Mouse (Mus musculus): ENCODE results near the gene Fgfr2. TPM values are rescaled to one million over a fixed set of nuclear protein-coding genes. Genes with fewer than 3 reads are reported as not detected.
A peak's percentile ranks its signal among the peaks of the same experiment; 100 is the strongest.
"Not testable (repeated sequence)": the region's sequence is repeated elsewhere in the genome, so short reads cannot be mapped to it uniquely, and the experiment has no call there.

Fgfr2 gene
- polyA plus RNA-seq, 1 experiment = 14.8 TPM

GRCm38 (mm10) chr7:131409988-131410385 lies 1713.2 kb downstream of the Fgfr2 start:
- Histone ChIP-seq H3K27ac (ENCODE audit: insufficient read depth, low read depth, low read length) (peak overlapping the region; percentile 57), H3K4me3 (ENCODE audit: insufficient read depth, low read depth, low read length) (peak overlapping the region; percentile 80), H3K36me3 (ENCODE audit: control insufficient read depth, insufficient read depth, low read length) (no peaks in the 10 kb centered on the region), H3K27me3 (replicated peaks; ENCODE audit: control insufficient read depth, insufficient read depth, low read length) (no peaks in the 10 kb centered on the region), H3K4me1 (ENCODE audit: control insufficient read depth, insufficient read depth, low read length) (peaks cover 9% of the 10 kb centered on the region)
- no peak for TF ChIP-seq CTCF (conservative IDR thresholded peaks at IDR 0.05; ENCODE audit: insufficient read depth, insufficient read length, low read depth, low read length)
- DNase-seq = no peak
- WGBS = under 1% methylated on average over 38 of the region's 38 CpGs

GRCm38 (mm10) chr7:131409321-131409987 lies 1713.7 kb downstream of the Fgfr2 start:
- peak overlapping the region; percentile 80 for H3K4me3 ChIP-seq (ENCODE audit: insufficient read depth, low read depth, low read length)
- no peaks in the 10 kb centered on the region for H3K36me3 ChIP-seq (ENCODE audit: control insufficient read depth, insufficient read depth, low read length)
- H3K4me1 ChIP-seq (ENCODE audit: control insufficient read depth, insufficient read depth, low read length) = peaks cover 13% of the 10 kb centered on the region
- 3% methylated on average over 16 of the region's 16 CpGs for WGBS
- H3K27ac ChIP-seq (ENCODE audit: insufficient read depth, low read depth, low read length) = no peak overlapping the region
- no peak for TF ChIP-seq POLR2A (IDR thresholded peaks at IDR 0.05; ENCODE audit: low read depth, low read length)
- no peak for TF ChIP-seq CTCF (conservative IDR thresholded peaks at IDR 0.05; ENCODE audit: insufficient read depth, insufficient read length, low read depth, low read length)
- DNase-seq = peak; percentile 42
- no peaks in the 10 kb centered on the region for H3K27me3 ChIP-seq (replicated peaks; ENCODE audit: control insufficient read depth, insufficient read depth, low read length)

- not testable (repeated sequence) for H3K4me1 ChIP-seq (ENCODE audit: control insufficient read depth, insufficient read depth, low read length); H3K4me3 ChIP-seq (ENCODE audit: insufficient read depth, low read depth, low read length); H3K27me3 ChIP-seq (replicated peaks; ENCODE audit: control insufficient read depth, insufficient read depth, low read length); H3K27ac ChIP-seq (ENCODE audit: insufficient read depth, low read depth, low read length); H3K36me3 ChIP-seq (ENCODE audit: control insufficient read depth, insufficient read depth, low read length)
- peak; percentile 17 for DNase-seq
- WGBS = 66% methylated on average over 7 of the region's 7 CpGs
These were observed 1731.4 kb downstream of the Fgfr2 start for GRCm38 (mm10) chr7:131391761-131392160.

- no peak for DNase-seq
- TF ChIP-seq POLR2A (IDR thresholded peaks at IDR 0.05; ENCODE audit: low read depth, low read length) = no peak
- TF ChIP-seq CTCF (conservative IDR thresholded peaks at IDR 0.05; ENCODE audit: insufficient read depth, insufficient read length, low read depth, low read length) = no peak
- H3K36me3 ChIP-seq (ENCODE audit: control insufficient read depth, insufficient read depth, low read length) = no peaks in the 10 kb centered on the region
- H3K27me3 ChIP-seq (replicated peaks; ENCODE audit: control insufficient read depth, insufficient read depth, low read length) = no peaks in the 10 kb centered on the region
- no peak overlapping the region for H3K4me3 ChIP-seq (ENCODE audit: insufficient read depth, low read depth, low read length)
- no peak overlapping the region for H3K27ac ChIP-seq (ENCODE audit: insufficient read depth, low read depth, low read length)
- no peaks in the 10 kb centered on the region for H3K4me1 ChIP-seq (ENCODE audit: control insufficient read depth, insufficient read depth, low read length)
- 73% methylated on average over 9 of the region's 9 CpGs for WGBS
These were observed 1751.1 kb downstream of the Fgfr2 start for GRCm38 (mm10) chr7:131371880-131372651.

- Histone ChIP-seq H3K36me3 (ENCODE audit: control insufficient read depth, insufficient read depth, low read length) (no peaks in the 10 kb centered on the region), H3K27me3 (replicated peaks; ENCODE audit: control insufficient read depth, insufficient read depth, low read length) (no peaks in the 10 kb centered on the region), H3K27ac (ENCODE audit: insufficient read depth, low read depth, low read length) (peak overlapping the region; percentile 71), H3K4me1 (ENCODE audit: control insufficient read depth, insufficient read depth, low read length) (no peaks in the 10 kb centered on the region), H3K4me3 (ENCODE audit: insufficient read depth, low read depth, low read length) (peak overlapping the region; percentile 74)
- no peak for DNase-seq
- TF ChIP-seq CTCF (conservative IDR thresholded peaks at IDR 0.05; ENCODE audit: insufficient read depth, insufficient read length, low read depth, low read length) (no peak), POLR2A (IDR thresholded peaks at IDR 0.05; ENCODE audit: low read depth, low read length) (no peak)
- 6% methylated on average over 9 of the region's 9 CpGs for WGBS
These were observed 1751.7 kb downstream of the Fgfr2 start for GRCm38 (mm10) chr7:131371470-131371860.

GRCm38 (mm10) chr7:131370648-131371469 lies 1752.3 kb downstream of the Fgfr2 start, which contains the start of gene Pstk:
Gene Pstk (plus strand): TSS chr7:131371141.
- Histone ChIP-seq H3K27ac (ENCODE audit: insufficient read depth, low read depth, low read length) (peak within 1 kb of the TSS; percentile 71), H3K4me1 (ENCODE audit: control insufficient read depth, insufficient read depth, low read length) (no peaks in the 10 kb centered on the region), H3K4me3 (ENCODE audit: insufficient read depth, low read depth, low read length) (peak within 1 kb of the TSS; percentile 74), H3K36me3 (ENCODE audit: control insufficient read depth, insufficient read depth, low read length) (no peaks in the 10 kb centered on the region), H3K27me3 (replicated peaks; ENCODE audit: control insufficient read depth, insufficient read depth, low read length) (no peaks in the 10 kb centered on the region)
- 4% methylated on average over 47 of the region's 47 CpGs for WGBS
- peak; percentile 94 for DNase-seq
- TF ChIP-seq CTCF (conservative IDR thresholded peaks at IDR 0.05; ENCODE audit: insufficient read depth, insufficient read length, low read depth, low read length) = peak; percentile 83
- peak; percentile 79 for TF ChIP-seq POLR2A (IDR thresholded peaks at IDR 0.05; ENCODE audit: low read depth, low read length)

GRCm38 (mm10) chr7:131364131-131364530 lies 1759.0 kb downstream of the Fgfr2 start:
- Histone ChIP-seq H3K36me3 (ENCODE audit: control insufficient read depth, insufficient read depth, low read length) (no peaks in the 10 kb centered on the region), H3K27me3 (replicated peaks; ENCODE audit: control insufficient read depth, insufficient read depth, low read length) (no peaks in the 10 kb centered on the region), H3K27ac (ENCODE audit: insufficient read depth, low read depth, low read length) (no peak overlapping the region), H3K4me3 (ENCODE audit: insufficient read depth, low read depth, low read length) (no peak overlapping the region), H3K4me1 (ENCODE audit: control insufficient read depth, insufficient read depth, low read length) (no peaks in the 10 kb centered on the region)
- no peak for DNase-seq
- TF ChIP-seq POLR2A (IDR thresholded peaks at IDR 0.05; ENCODE audit: low read depth, low read length) = no peak
- no peak for TF ChIP-seq CTCF (conservative IDR thresholded peaks at IDR 0.05; ENCODE audit: insufficient read depth, insufficient read length, low read depth, low read length)
- 86% methylated on average over 8 of the region's 8 CpGs for WGBS

All from kidney, adult 2 months (tissue).